Mouse (Mus musculus) limb, embryonic 11.5 days (tissue): ENCODE measurements around the gene Zbtb7a. TPM values are rescaled to one million over a fixed set of nuclear protein-coding genes. Genes with fewer than 3 reads are reported as not detected.
A peak's percentile ranks its signal among the peaks of the same experiment; 100 is the strongest.

Experiments
- ATAC-seq: fragments of 200-750 bp; cut with Nextera tagmentation; 2 replicates; pipeline ENCODE4 v1.8.0; 2017; ENCODE audit warnings: low read depth; ENCODE audit not compliant: insufficient number of reproducible peaks, low FRiP score, low TSS enrichment
- DNase-seq: peaks from one replicate; pipeline ENCODE4 v3.0.0-alpha.2; 2015; ENCODE audit warnings: low spot score
- H3K27ac ChIP-seq: fragments of 300-500 bp; sonication (generic); replicated peaks from 2 replicates; pipeline ENCODE4 v1.5.1; 2014; ENCODE audit warnings: low read depth, mild to moderate bottlenecking, low read length
- H3K27me3 ChIP-seq: fragments of 300-500 bp; sonication (generic); 2 replicates; pipeline ENCODE4 v1.6.1; 2014; ENCODE audit warnings: mild to moderate bottlenecking, low read length, mixed read lengths; ENCODE audit not compliant: control insufficient read depth, insufficient read depth
- H3K36me3 ChIP-seq: fragments of 300-500 bp; sonication (generic); 2 replicates; pipeline ENCODE4 v1.6.1; 2014; ENCODE audit warnings: mild to moderate bottlenecking, low read length, moderate library complexity, mixed read lengths; ENCODE audit not compliant: control insufficient read depth, insufficient read depth
- H3K4me1 ChIP-seq: fragments of 300-500 bp; sonication (generic); 2 replicates; pipeline ENCODE4 v1.6.1; 2014; ENCODE audit warnings: low read length, mixed read lengths; ENCODE audit not compliant: control insufficient read depth, insufficient read depth
- H3K4me2 ChIP-seq: fragments of 300-500 bp; sonication (generic); 2 replicates; pipeline ENCODE4 v1.6.1; 2014; ENCODE audit warnings: low read depth, mild to moderate bottlenecking, moderate library complexity; ENCODE audit not compliant: severe bottlenecking
- H3K4me3 ChIP-seq: fragments of 300-500 bp; sonication (generic); 2 replicates; pipeline ENCODE4 v1.5.1; 2014; ENCODE audit warnings: low read depth, low read length
- H3K9ac ChIP-seq: fragments of 300-500 bp; sonication (generic); 2 replicates; pipeline ENCODE4 v1.6.1; 2014; ENCODE audit warnings: mild to moderate bottlenecking, low read length
- H3K9me3 ChIP-seq: fragments of 300-500 bp; sonication (generic); 2 replicates; pipeline ENCODE4 v1.6.1; 2016; ENCODE audit warnings: low read length; ENCODE audit not compliant: control insufficient read depth
- WGBS: fragments of 180-500 bp; shearing (Covaris S2); extraction: QIAGEN DNeasy Blood & Tissue Kit; methylation state at CpG from one replicate; pipeline ENCODE4 v1.1.7; 2014; 5-methylcytosine and 5-hydroxymethylcytosine counted together
- polyA plus RNA-seq: library from polyadenylated mRNA; unstranded; fragments of >200 nt; fragmentation: Nextera tagmentation; extraction: Ambion mirVana; gene quantifications from 2 replicates; pipeline ENCODE4 v1.2.1, GENCODE M21; 2014

Zbtb7a gene
- polyA plus RNA-seq, 1 experiment from 2014 or later: 8.4 TPM

DNA sequence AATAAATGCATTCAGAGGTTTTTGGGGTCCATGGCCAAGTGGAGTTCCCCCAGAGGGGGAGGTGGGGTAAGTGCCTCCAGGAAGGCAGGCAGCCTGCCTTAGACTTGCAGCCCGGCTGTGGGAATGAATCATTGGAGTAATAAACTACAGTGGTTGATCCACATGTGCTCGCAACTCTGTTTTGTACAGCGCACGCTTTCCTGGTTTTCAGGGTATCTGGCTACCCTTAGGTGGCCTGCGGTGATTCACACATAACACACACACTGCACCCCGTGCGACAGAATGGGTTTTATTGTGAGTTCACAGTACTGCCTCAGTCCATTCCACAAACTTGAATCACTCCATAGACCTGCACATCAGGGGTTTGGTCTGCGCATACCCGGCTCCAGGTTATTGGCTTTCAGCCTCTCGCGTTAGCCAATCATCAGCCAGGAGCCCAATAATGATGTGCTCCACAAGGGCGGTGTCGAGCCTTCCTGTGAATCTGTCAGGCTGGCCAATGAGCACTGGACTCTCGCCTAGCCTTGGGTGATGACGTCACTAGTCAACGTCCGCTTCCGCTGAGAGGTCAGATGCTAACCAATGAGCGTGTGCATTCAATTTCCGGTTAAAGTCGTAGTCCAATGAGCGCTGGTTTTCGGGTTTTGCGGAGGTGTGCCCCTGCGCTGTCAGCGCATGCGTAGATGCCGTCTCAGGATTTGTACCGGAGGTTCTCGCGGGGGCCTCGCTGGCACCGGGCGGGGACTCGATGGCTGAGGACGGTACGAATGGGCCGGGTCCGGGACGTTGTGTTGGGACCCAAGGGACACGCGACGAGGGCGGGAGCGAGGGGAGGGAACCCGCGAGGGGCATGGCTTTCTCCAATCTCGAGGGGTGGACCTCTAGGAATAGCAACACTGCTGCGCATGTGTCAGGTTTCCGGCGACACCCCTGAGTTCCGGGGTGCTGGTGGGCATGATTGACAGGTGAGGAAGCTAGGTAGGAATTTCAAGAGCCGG, 47.6 kb downstream of the Zbtb7a start, which contains the start of gene Dapk3:
Gene Dapk3 (plus strand): TSS at position 670 of the 998 bp plus-strand sequence.
- Histone ChIP-seq H3K4me1 (peaks cover 20% of the 10 kb centered on the region), H3K36me3 (peaks cover 49% of the 10 kb centered on the region)

DNA sequence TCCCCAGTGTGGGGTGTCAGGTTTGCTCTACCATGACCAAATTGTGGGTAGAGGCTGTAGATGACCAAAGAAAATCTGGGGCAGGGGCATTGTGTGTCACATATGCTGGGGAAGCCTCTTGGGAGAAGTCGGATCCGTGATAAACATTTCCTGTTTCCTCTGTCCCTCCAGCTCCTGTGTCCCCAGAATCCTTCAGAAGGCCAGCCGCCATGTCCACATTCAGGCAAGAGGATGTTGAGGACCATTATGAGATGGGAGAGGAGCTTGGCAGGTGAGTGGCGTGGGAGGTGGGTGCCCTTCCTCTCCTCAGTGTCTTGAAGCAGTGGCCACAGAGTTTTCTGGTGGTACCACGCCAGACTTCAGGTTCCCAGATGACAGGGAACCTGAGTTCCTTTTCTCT, 48.8 kb downstream of the Zbtb7a start, which contains the start of gene 4930442H23Rik:
Gene 4930442H23Rik (minus strand): TSS at position 45 of the 400 bp plus-strand sequence.
- Histone ChIP-seq H3K4me2 (peak within 1 kb of the TSS; percentile 59), H3K4me3 (peak within 1 kb of the TSS; percentile 44), H3K27me3 (no peaks in the 10 kb centered on the region), H3K9ac (peak within 1 kb of the TSS; percentile 49), H3K36me3 (peaks cover 42% of the 10 kb centered on the region), H3K4me1 (peaks cover 13% of the 10 kb centered on the region), H3K27ac (peak within 1 kb of the TSS; percentile 26; the same call in 1 of the 2 replicates), H3K9me3 (no peaks in the 10 kb centered on the region)
- WGBS: 92% methylated on average over 5 of the region's 5 CpGs
- ATAC-seq (no peak), DNase-seq (no peak)

More for the DNA sequence above, 47.6 kb downstream of the Zbtb7a start, which contains the start of gene Dapk3:
- Histone ChIP-seq H3K27ac (peak within 1 kb of the TSS; percentile 26; the same call in 1 of the 2 replicates), H3K27me3 (no peaks in the 10 kb centered on the region), H3K9me3 (no peaks in the 10 kb centered on the region), H3K4me2 (peak within 1 kb of the TSS; percentile 59), H3K4me3 (peak within 1 kb of the TSS; percentile 44), H3K9ac (peak within 1 kb of the TSS; percentile 49)
- WGBS: 4% methylated on average over 53 of the region's 53 CpGs
- ATAC-seq: peak; percentile 94
- DNase-seq: peak; percentile 99

DNA sequence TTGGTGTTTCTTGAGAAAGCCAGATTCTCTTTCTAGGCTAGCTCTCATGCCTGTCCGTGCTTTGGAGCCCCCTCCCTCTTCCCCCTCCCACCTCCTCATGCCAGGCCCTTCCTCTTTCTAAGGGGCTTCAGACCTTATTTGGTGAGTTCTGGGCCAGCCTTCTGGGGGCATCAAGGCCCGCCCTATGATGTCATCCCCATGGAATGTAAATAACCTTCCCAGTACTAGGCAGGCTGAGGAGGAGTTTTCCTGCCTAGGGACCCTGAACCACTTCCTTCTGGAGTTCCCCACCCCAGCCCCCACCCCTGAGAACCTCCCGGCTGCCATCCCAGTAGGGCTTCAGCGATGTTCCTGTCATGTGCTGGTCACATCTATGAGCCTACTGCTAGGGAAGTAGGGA, 49.7 kb downstream of the Zbtb7a start:
- Histone ChIP-seq H3K27me3 (no peaks in the 10 kb centered on the region), H3K4me3 (no peak overlapping the region), H3K36me3 (peaks cover 33% of the 10 kb centered on the region), H3K9me3 (no peaks in the 10 kb centered on the region), H3K9ac (no peak overlapping the region), H3K4me2 (no peak overlapping the region), H3K4me1 (peaks cover 9% of the 10 kb centered on the region), H3K27ac (no peak overlapping the region)
- WGBS: 53% methylated on average over 4 of the region's 4 CpGs
- ATAC-seq (no peak), DNase-seq (no peak)

DNA sequence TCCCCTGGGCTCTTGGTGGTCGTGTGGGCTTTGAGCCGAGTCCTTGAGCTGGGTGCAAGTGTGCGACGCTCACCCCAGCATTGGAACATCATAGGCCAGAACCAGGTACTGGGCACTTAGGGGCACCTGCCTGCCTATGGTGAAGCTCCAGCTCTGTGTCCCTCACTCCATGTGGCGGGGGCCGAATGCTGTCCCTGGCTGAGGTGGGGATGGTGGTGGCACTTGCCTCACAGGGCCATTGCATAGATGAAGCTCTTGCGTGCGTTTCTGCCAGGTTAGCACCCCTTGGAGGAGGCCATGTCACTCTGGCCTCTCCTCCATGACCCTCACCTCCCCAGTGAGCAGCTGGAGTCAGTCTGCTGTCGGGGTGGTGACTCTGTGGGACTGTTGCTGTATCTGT, 52.1 kb downstream of the Zbtb7a start:
- H3K36me3 ChIP-seq: peaks cover 10% of the 10 kb centered on the region

DNA sequence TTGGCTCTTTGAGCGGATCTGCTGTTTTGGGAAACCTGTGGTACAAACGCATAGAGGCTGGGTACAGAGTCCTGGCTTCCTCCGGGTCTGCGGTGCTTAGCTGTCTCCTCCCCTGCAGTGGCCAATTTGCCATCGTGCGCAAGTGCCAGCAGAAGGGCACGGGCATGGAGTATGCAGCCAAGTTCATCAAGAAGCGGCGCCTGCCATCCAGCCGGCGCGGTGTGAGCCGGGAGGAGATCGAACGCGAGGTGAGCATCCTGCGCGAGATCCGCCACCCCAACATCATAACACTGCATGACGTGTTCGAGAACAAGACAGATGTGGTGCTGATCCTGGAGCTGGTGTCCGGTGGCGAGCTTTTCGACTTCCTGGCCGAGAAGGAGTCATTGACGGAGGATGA, 54.8 kb downstream of the Zbtb7a start:
- H3K36me3 ChIP-seq: peaks cover 10% of the 10 kb centered on the region
- no peak for ATAC-seq

More for the DNA sequence above, 52.1 kb downstream of the Zbtb7a start:
- Histone ChIP-seq H3K27ac (no peak overlapping the region), H3K9ac (no peak overlapping the region), H3K9me3 (no peaks in the 10 kb centered on the region), H3K27me3 (no peaks in the 10 kb centered on the region), H3K4me3 (no peak overlapping the region), H3K4me2 (no peak overlapping the region), H3K4me1 (peaks cover 9% of the 10 kb centered on the region)
- 94% methylated on average over 9 of the region's 9 CpGs for WGBS
- DNase-seq (no peak), ATAC-seq (no peak)

DNA sequence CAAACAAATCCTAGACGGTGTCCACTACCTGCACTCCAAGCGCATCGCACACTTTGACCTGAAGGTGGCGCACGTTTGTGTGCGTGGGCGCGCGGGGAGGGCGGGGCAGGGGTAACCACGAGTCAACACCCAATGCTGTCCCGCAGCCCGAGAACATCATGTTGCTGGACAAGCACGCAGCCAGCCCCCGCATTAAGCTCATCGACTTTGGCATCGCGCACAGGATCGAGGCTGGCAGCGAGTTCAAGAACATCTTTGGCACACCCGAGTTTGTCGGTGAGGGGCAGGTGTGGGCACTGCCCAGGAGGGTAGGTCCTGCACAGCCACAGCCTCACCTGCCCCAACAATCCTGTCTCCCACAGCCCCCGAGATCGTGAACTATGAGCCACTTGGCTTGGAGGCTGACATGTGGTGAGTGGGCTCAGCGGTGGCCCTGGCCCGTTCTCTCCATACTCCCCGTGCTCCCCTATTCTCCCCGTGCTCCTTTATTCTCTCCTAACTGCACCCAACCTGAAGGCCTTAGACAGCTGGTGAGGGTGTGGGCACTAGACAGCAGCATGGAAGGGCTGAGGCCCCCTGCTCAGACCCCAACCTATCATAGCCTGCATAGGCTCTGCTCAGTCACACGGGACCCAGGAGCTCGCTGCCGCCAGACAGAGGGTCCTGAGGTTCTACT, 55.4 kb downstream of the Zbtb7a start:
- no peak overlapping the region for H3K27ac ChIP-seq
- DNase-seq: no peak
- H3K4me2 ChIP-seq: no peak overlapping the region
- peaks cover 10% of the 10 kb centered on the region for H3K36me3 ChIP-seq
- peaks cover 20% of the 10 kb centered on the region for H3K27me3 ChIP-seq
- peaks cover 12% of the 10 kb centered on the region; the same call in 1 of the 2 replicates for H3K4me1 ChIP-seq
- H3K9me3 ChIP-seq: no peaks in the 10 kb centered on the region
- ATAC-seq: no peak
- H3K4me3 ChIP-seq: no peak overlapping the region
- no peak overlapping the region for H3K9ac ChIP-seq
- 69% methylated on average over 31 of the region's 31 CpGs for WGBS

More for the DNA sequence above, 54.8 kb downstream of the Zbtb7a start:
- H3K4me1 ChIP-seq: peaks cover 14% of the 10 kb centered on the region; the same call in 1 of the 2 replicates
- H3K9ac ChIP-seq: no peak overlapping the region
- no peaks in the 10 kb centered on the region for H3K9me3 ChIP-seq
- peaks cover 14% of the 10 kb centered on the region for H3K27me3 ChIP-seq
- WGBS: 81% methylated on average over 26 of the region's 26 CpGs
- no peak overlapping the region for H3K4me3 ChIP-seq
- H3K4me2 ChIP-seq: no peak overlapping the region
- no peak overlapping the region for H3K27ac ChIP-seq
- DNase-seq: no peak

DNA sequence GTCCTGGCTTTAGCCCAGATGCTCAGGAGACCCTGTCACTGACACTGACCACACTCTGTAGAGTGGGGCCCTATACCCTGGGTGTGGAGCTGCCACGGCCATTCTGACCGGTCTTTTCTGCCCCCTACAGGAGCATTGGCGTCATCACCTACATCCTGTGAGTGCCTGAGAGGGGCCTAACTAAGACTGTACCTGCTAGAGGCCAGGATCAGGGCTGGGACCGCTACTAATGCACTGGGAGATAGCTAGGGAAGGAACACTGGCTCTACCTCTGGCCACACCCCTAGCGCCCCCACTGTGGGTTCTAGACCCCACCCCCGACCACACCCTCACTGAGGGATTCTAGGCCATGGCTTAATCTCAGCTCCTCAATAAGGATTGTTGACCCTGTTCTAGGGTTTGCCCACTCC, 55.9 kb downstream of the Zbtb7a start:
- Histone ChIP-seq H3K4me3 (no peak overlapping the region), H3K36me3 (peaks cover 10% of the 10 kb centered on the region), H3K4me1 (peaks cover 12% of the 10 kb centered on the region; the same call in 1 of the 2 replicates), H3K27me3 (peaks cover 25% of the 10 kb centered on the region), H3K4me2 (no peak overlapping the region), H3K9ac (no peak overlapping the region), H3K27ac (no peak overlapping the region), H3K9me3 (no peaks in the 10 kb centered on the region)
- no peak for ATAC-seq
- DNase-seq: no peak
- WGBS: 69% methylated on average over 6 of the region's 6 CpGs
